Comparison of ENCODE assay signal across 11 mouse cellular contexts in the genomic region with DNA sequence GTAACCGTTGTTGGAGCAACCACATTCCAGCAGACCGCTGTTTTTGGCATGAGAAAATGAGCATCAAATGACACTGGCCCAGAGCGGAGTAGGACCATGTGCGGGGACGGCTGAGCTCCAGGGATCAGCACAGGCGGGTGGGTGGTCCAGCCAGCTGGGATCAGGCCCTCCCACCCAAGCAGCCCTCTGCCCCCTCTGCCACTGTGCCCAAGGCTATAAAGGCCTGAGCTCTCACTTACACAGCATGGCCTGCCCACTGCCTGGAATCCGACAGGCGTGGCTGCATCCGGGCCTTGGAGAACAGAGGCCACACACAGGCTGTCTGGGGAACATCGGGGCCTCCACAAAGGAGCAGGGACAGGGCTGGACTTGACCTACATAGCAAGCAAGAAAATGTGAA.
DNase-seq lines count a peak whose midpoint lies in the region; ATAC-seq and TF ChIP-seq lines count a peak whose summit lies in the region.
"Had no signal": no experiment of that assay in that cellular context is flagged by ENCODE, and none has a peak within 500 bp of the region (broad histone marks: within the 10 kb centered on the region; RNA-seq: fewer than 3 reads in every experiment).

No protein-coding gene starts in this region.

- no peaks in the 10 kb centered on the region for H3K4me1 ChIP-seq in lung, embryonic 14.5 days (ENCODE audit: insufficient read depth)
- no peaks in the 10 kb centered on the region for H3K4me1 ChIP-seq in lung, adult 2 months (ENCODE audit: control insufficient read depth, insufficient read depth, low read length)
- H3K4me1 ChIP-seq: midbrain, embryonic 15.5 days had no signal

- no peaks in the 10 kb centered on the region for H3K9me3 ChIP-seq in lung, embryonic 14.5 days (ENCODE audit: low read depth, low read length)
- H3K9me3 ChIP-seq: midbrain, embryonic 15.5 days had no signal

- intact Hi-C loops in gastrocnemius, postnatal 14 days (cut with DNase I; ENCODE audit: low total_unique reads) = no loop called here
- intact Hi-C loops in gastrocnemius, adult 2 months (cut with DNase I) = no loop called here
- intact Hi-C loops in left cerebral cortex, postnatal 14 days (cut with DNase I) = no loop called here

- no peak overlapping the region for H3K9ac ChIP-seq in lung, embryonic 14.5 days
- H3K9ac ChIP-seq: midbrain, embryonic 15.5 days had no signal

- WGBS in lung, embryonic 14.5 days = 61% methylated on average over 10 of the region's 10 CpGs
- 68% methylated on average over 10 of the region's 10 CpGs for WGBS in lung, adult 2 months

- TF ChIP-seq CTCF in gastrocnemius, adult 2 months (IDR thresholded peaks at IDR 0.05) = no peak
- no peak for TF ChIP-seq CTCF in lung, embryonic 14.5 days (IDR thresholded peaks at IDR 0.05; ENCODE audit: low read depth)
- TF ChIP-seq CTCF in lung, adult 2 months (IDR thresholded peaks at IDR 0.05; ENCODE audit: insufficient read depth, low read length) = no peak

- ATAC-seq in lung, embryonic 14.5 days (ENCODE audit: insufficient read depth) = peak; percentile 78
- ATAC-seq: midbrain, embryonic 15.5 days had no signal

- peak; percentile 19 for DNase-seq in gastrocnemius, postnatal 14 days
- DNase-seq in gastrocnemius, adult 2 months = no peak
- DNase-seq in lung, embryonic 14.5 days = peak; percentile 26
- no peak for DNase-seq in lung, adult 2 months
- peak; percentile 61 for DNase-seq in forelimb bud, embryonic 11.5 days (ENCODE audit: low read depth, low spot score)
- peak; percentile 85 for DNase-seq in retina, postnatal 1 day
- DNase-seq in testis, postnatal 10 days (ENCODE audit: low spot score) = no peak
- DNase-seq in left cerebral cortex, postnatal 14 days (ENCODE audit: low spot score in 2 of 2) = no peak
- DNase-seq: adrenal gland, adult 8-10 months; lung, postnatal 10 days had no signal

- no peak for TF ChIP-seq POLR2A in lung, adult 2 months (IDR thresholded peaks at IDR 0.05; ENCODE audit: borderline replicate concordance, extremely low read depth, low read depth, low read length)

- no peaks in the 10 kb centered on the region for H3K36me3 ChIP-seq in lung, embryonic 14.5 days (ENCODE audit: insufficient read depth)
- H3K36me3 ChIP-seq: midbrain, embryonic 15.5 days had no signal

- H3K4me3 ChIP-seq in gastrocnemius, adult 2 months = no peak overlapping the region
- H3K4me3 ChIP-seq in lung, embryonic 14.5 days (ENCODE audit: low read depth, low read length) = no peak overlapping the region
- no peak overlapping the region for H3K4me3 ChIP-seq in lung, adult 2 months (replicated peaks; ENCODE audit: extremely low read depth, low read depth, low read length)
- H3K4me3 ChIP-seq: midbrain, embryonic 15.5 days had no signal

- no peaks in the 10 kb centered on the region for H3K27me3 ChIP-seq in lung, embryonic 14.5 days (ENCODE audit: insufficient read depth, low read length)
- H3K27me3 ChIP-seq: midbrain, embryonic 15.5 days had no signal

- H3K4me2 ChIP-seq in lung, embryonic 14.5 days = no peak overlapping the region
- H3K4me2 ChIP-seq: midbrain, embryonic 15.5 days had no signal

- no peak overlapping the region for H3K27ac ChIP-seq in gastrocnemius, adult 2 months
- H3K27ac ChIP-seq in lung, embryonic 14.5 days (ENCODE audit: low read depth) = no peak overlapping the region
- H3K27ac ChIP-seq: midbrain, embryonic 15.5 days had no signal

Comparison
In these comparisons a context has a peak if more than half of its experiments do, and no peak if none do; other contexts are left out.
1. DNase-seq: peak in gastrocnemius, postnatal 14 days (single experiment), lung, embryonic 14.5 days (single experiment), forelimb bud, embryonic 11.5 days (single experiment) and retina, postnatal 1 day (single experiment); none in gastrocnemius, adult 2 months (single experiment), lung, adult 2 months (single experiment), testis, postnatal 10 days (single experiment) and left cerebral cortex, postnatal 14 days (0 of 2).